Mouse (Mus musculus) brain, embryonic 18.5 days (tissue): ENCODE measurements around the gene Dnajc1.

Experiments
- DNase-seq: peaks from one replicate; pipeline ENCODE4 v3.0.0-alpha.2; 2012; ENCODE audit warnings: low read depth, low spot score

Dnajc1 gene

DNA sequence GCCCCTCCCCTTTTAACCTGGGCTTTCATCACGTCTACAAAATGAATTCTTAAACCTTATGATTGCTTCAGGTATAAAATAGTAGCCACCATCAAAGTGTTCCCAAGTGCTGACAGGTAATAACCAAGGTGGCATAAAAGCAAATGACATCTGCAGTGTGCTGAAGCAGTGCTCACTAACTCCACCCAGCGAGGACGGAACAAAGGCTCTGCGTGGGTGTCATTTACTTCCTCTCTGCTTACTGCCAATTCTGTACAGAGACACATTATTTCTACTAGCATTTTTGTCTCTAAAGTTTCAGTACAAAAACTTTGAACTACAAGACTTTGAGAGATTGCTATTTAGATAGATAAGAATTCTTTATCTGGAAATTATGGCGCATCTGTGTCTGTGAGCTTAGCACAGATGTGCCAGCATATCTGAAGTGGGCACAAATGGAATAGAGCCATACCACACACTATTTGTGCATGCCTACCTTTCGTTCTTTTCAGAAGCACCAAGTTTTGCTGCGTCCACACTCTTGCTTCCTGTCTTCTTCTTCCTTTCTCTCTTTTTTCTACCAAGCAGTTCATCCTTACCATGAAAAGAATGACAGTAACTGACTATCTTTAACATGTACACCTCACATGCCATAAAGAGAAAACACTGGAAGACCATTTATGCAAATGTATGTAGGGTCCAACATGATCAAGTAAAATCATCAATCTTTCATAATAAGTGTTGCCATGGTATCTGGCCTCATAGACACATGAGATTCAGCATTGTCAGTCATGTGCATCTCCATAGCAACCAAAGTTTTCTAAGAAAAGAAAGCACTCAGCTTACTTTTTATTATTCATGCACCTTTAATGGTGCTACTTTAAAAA, 85.0 kb downstream of the Dnajc1 start:
- DNase-seq, result no peak

DNA sequence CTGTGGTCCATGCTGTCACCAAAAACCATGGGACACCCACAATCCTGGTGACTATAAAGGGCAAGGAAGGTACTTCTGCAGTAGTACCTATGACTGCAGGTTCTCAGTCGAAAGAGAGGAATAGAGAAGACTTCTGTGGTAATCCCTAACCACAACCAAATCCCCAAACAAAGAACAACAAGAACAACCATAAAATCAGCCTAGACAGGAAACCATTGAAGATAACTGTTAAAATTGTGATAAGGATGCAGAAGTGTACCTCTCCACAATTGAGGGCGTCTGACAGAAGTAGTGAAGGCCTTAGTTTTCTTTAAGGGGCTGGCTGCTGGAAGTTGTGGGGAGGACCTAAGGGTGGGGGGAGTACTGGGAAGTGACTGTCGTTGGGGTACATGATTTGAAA, 91.7 kb downstream of the Dnajc1 start:
- DNase-seq, result no peak

DNA sequence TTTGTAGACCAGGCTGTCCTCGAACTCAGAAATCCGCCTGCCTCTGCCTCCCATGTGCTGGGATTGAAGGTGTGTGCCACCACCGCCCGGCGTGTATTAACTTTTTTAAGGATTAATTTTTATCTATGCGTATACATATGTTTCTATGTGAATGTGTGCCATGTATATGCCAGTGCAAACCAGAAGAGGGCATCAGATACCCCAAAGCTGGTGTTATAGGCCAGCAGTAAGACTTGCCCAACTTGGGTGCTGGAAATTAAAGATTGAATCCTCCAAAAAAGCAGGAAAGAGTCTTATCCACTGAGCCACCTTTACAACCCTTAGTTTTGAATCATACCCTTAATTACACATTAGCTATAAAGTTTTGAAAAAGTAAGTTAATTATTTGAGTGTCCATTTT, 107.5 kb downstream of the Dnajc1 start:
- no peak for DNase-seq

DNA sequence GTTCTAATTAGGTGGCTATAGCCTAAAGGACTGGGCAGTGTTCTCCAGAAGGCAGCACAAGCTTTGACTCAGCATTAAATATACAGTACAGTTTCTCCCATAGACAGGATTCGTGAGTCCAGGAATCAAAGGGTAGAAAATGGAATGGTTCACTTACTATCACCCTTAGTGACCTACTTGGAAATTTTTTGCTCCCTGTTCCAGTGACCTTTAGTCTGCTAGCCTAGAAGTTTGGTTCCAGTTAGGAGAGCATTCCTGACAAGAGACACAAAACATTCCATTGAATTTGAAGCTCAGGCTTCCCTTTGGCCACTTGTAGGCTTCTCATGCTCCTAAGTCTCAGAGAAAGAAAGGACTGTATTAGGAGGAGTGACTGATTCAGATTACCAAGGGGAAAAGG, 126.9 kb downstream of the Dnajc1 start:
- no peak for DNase-seq

DNA sequence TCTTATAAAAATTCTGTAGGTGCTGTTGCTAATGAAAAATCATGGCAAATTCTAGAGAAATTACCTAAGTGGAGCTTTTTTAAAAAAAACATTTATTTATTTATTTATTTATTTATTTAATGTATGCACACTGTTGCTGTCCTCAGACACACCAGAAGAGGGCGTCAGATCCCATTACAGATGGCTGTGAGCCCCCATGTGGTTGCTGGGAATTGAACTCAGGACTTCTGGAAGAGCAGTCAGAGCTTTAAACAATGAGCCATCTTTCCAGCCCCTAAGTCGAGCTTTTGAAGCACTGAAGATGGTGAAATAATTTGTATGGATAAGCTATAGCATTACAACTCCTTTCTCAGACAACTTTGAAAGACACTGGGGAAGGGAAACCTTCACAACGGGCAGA, 128.1 kb downstream of the Dnajc1 start:
- DNase-seq, result no peak

DNA sequence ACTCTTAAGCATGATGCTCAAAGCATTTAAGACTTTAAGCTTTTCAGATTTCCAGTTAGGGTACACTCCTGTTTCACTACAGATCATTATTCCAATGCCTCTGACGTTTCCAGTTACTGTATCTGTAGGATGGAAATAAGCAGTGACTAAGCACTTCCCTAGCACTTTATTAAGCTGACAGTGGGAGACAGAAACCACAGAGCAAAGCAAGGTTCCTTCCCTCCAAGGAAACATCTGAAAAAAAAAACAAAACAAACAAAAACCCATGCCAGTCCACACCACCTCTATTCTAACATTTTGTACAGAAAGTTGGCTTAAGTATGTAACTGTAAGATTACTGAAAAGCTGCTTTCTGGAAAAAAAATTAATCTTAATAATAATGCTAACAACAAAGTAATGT, 130.3 kb downstream of the Dnajc1 start:
- DNase-seq, result no peak

DNA sequence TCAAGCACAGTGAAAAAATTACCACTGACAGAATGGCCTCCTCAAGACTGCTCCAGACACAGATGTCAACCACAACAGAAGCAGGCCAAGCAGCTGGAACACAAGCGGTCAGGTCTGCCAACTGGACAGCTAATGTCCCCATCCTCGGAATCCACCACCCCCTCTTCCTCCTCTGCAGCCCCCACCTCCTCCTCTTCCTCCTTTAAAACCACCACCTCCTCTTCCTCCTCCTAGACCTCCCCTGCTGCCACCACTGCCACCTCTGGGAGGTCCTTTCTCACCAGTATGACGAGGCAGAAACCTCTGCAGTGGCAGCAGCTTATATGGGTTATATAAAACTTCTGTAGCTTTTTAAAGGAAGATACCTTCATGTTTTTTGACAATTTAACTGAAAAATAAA, 143.4 kb downstream of the Dnajc1 start:
- no peak for DNase-seq

DNA sequence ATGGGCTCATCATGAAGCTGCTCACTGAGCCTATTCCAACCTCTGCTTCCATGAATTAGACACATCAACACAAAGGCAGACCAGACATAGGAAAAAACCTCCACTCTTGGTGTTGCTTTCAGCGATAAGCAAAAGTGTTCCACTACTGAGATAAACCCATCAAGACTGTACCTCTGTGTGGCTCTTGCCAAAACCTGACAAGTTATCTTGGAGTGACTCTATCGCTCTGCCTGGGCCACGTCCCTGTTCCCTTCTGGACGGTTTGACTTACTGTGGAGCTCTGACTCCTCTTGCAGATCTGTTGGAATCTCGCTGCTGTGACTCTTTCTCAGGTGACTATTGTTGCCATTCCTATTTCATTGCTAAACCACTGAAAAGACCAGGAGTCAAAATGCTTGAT, 157.1 kb downstream of the Dnajc1 start:
- DNase-seq, result no peak

DNA sequence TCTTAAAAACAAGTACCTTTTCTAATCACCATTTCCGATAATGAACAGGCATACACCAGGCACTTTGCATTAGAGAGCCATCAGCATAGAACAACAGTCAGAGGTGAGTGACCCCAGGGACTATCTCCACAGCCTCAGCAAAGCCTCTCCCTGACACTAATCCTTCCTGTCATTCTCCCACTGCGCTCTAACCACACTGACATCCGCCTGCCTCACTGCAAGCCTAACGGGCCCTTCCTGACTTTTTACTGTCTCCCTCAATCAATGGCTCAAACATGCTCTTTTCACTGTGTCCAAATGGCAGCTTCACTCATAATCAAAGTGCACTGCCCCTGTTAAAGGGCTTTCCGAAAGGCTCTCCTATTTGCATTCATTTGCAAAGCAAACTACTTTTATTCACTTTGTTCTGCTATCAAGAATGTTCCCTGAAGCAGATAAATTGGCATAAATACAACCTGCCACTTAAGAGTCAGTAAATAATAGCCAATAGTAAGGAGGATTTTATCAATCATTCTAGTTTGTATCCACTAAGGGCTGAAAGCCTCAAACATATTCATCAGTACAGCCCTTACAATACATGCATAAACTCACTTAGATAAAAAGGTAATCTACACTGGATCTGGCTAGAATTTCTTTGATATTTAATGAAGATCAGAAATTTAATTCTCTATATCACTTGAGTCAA, 159.6 kb downstream of the Dnajc1 start:
- DNase-seq, result no peak

DNA sequence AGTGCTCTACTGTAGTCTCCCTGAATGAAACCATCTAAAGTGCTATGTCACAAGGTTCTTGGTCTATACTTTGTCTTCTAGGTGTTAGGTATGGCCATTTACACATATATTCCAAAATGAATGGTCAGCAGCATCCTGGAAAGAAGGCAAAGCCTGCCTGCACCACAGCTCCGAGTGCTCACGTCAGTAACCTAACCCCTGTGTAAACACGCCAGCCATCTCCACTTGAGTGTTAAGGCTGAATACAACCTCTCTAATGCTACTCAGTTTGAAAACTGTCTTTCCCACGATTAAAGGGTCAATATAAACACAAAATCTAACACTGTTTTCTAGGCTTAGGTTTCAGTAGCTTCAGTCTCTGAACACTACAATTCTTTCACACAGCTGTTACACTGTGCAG, 161.5 kb downstream of the Dnajc1 start:
- DNase-seq, result no peak

DNA sequence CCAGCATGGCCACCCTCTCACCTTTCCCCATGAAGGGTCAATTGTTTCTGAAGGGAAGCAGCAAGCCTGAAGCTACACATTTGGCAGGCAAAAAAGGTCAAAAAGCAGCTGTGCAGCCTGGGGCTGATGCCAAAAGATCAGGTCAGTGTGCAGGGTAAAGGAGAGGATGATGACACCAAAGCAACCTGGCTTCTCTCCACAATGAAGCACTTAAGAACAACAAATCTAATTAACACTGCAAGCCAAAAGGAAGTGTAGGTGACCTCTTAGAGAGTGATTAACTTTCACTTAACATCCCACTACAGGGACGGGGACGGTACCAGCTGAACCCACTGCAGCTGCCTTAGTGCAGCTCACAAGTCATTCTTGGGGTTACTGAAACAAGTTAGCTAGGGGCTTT, 163.4 kb downstream of the Dnajc1 start:
- DNase-seq, result no peak

DNA sequence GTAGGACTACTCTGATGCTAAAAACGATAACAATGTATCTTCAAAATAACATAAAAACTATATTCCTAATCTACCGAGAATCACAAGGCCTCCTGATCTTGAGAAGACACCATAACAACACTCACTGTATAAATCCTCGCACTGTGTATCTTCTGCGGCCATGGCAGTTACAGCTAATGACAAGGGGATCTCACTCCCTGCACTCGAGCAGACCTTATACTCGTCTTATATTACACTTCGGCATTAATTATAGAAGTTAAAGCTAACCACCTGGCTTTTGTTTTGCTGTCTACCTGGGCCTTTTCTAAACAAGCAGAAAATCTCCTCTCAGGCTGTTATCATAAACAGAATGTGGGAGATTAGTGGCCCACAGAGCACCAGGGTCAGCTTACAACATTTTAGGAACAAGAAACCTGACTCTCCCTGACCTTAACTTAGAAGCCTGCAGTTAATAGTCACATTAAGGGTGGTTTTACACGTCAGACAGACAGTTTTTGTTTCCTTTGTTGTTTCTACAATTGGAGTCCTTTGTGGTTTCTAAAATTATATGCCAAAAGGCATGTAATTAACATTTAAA, 164.1 kb downstream of the Dnajc1 start:
- DNase-seq, result no peak

DNA sequence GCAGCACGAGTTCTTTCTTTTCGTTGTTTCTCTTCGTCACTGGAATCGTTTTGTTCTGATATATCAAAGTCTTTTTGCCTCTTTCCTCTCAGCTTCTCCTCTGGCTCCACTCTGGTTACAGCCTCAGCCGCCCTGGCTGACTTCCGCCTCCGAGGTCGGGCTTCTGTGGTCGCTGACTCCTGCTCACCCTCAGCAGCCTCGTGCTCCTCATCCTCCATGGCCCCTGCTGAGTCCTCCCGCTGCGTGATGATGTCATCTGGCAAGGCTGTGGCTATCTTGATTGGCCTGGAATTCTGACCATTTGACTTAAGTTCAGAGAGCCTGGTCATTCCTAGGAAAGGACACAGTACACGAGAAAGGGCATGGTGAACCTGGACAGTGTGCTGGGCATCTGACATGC, 173.1 kb downstream of the Dnajc1 start:
- no peak for DNase-seq

DNA sequence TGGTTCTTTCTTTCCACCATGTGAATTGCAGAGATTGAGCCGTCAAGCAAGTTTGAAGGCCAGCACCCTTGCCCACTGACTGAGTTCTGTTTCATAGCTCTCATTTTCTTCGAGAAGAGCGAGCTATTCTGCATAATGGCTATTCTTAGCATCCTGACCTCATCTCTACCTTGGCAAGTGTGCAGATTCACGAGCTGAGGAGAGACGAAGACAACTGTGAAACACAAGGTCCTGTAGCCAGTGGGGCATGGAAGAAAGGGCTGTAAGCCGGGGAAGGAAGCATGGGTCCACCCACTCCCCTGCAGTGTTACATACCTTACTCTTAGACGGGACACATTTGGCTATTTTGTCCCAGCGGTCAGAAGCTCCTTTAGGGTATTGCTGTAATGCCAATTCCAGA, 173.5 kb downstream of the Dnajc1 start:
- DNase-seq, result no peak

DNA sequence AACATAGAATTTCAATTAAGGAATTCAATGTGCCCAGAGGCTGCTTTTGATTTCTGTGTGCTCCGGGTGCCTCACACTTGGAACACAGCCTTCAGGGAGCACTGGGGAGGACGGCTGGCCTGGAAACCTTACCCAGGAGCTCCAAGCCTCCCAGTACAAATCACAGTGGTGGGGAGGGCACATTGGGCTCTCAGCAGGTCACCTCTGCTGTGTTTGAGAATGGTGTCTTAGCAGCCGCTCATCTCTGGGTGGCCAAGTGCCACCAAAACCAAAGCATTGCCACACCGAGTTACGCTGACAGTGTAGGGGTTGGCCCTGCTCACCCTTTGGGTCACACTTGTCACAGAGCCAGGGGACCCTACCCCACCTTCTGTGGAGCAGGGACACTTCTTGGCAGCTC, 174.1 kb downstream of the Dnajc1 start:
- DNase-seq, result no peak

DNA sequence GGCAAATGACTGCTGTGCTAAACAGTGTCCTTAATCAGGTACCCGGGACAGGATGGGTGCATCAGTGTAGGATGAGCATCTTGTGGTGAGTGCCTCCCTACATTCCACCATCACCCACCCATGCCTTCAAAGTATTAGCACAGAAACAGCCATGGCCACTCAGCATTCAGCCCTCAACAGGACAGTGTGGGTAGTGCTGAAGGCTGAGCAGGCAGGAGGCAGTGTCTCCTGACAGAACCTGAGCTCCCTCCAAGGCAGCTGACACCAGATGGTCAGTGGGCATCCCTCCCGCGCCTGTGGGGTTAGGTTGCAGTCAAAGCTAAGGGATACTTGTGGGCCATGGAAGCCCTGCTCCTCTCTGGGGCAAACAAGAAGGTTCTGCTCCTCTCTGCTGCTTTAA, 174.8 kb downstream of the Dnajc1 start:
- DNase-seq, result no peak

DNA sequence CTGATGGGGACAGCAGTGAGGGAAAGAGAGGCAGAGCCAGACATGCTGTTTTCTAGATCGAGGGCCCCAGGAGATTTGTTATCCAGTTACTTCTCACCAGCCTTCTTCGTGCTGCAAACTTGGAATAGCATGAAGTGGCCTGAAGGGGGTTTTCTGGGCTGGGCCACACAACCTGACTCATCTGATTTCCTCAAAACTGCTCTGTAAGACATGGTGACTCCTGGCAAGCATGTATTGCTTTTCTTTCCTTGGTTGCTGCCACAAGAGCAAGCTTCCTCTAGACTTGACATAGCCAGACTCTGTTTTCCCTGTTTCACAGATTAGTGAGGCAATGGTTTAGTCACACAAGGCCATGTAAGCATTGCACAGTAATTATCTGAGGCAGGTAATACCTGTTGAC, 178.6 kb downstream of the Dnajc1 start:
- no peak for DNase-seq

DNA sequence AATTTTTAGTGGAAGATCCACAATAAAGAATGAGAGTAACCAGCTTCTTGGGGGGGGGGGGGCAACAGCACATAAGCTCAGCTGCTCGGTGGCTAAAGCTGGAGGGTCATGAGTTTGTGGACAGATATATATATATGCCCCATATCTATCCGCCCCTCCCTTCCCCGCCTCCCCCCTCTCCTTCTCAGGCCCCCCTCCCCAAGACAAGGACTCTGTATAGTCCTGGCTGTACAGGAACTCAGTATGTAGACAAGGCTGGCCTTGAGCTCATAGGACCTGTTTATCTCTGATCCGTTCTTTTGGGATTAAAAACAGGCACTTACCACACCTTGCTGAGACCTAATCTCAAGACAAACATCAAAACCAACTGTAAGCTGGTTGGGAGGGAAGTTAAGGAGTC, 182.7 kb downstream of the Dnajc1 start:
- no peak for DNase-seq

DNA sequence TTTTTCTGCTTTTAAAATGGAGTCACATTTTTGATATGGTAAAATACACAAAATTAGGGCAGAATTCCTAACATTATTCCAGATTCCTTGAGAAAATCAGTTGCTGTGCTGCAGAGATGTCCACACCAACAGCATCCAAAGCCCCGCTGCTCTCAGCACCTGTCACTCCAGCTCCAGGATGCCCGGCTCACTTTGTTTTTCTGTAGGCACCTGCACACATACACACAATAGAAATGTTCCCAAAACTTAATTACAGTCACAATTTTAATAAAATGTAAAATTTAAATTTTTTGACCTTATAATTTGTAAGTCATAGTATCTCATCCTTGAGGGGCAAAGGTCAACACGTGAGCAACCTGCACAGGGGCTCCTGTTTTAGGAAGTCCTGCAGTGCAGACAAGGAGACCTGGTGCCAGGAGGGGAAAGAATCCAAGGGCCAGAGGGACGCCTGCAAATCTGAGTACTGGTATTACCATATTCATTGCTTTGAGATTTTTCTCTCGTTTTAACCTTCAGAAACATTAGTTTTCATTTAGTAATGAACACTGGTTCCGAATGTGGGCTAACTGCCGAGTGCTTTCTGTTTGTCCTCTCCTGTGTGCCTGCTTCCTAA, 183.3 kb downstream of the Dnajc1 start:
- DNase-seq, result no peak

DNA sequence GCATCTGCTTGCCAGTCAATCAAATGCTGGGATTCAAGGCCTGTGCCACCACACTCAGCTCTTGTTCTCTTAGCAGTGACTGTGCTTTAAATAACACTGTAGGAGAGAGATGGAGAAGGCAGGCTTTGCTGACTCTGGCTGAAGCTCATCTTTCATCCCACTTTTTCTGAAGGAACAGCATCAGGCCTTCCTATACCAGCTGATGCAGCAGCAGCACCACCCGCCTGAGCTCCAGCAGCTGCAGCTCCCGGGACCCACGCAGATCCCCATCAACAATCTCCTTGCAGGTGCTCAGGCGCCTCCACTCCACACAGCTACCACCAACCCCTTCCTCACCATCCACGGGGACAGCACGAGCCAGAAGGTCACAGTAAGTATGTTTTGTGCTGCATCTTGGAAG, 184.1 kb downstream of the Dnajc1 start:
- DNase-seq, result no peak

DNA sequence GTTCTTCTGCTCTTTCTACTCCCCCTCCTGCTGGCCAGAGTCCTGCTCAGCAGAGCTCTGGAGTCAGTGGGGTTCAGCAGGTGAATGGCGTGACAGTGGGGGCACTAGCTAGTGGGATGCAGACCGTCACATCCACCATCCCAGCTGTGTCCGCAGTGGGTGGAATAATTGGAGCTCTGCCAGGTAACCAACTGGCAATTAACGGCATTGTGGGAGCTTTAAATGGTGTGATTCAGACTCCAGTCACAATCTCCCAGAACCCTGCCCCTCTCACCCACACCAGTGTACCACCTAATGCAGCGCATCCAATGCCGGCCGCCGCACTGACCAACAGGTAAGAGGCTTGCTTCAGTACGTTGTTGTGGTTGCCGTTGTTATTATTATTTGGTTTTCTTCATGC, 185.8 kb downstream of the Dnajc1 start:
- no peak for DNase-seq

DNA sequence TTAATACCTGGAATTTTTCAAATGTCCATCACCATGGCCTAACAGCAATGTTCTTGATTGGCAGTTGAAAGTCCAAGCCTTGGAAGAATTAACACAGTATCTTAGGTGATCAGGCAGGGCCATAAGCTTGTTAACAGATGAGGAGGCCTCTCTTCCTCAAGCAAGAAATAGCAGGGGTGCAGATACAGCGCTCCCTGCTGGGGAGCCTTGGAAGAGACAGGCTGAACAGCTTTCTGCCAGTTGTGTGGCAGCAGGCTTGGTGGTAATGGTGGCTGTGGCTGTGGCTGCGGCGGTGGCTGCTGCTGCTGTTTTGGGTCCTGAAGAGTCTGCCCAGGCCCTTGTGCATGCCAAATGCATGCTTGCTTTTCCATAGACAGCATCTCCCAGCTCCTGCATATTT, 187.5 kb downstream of the Dnajc1 start:
- DNase-seq, result no peak

DNA sequence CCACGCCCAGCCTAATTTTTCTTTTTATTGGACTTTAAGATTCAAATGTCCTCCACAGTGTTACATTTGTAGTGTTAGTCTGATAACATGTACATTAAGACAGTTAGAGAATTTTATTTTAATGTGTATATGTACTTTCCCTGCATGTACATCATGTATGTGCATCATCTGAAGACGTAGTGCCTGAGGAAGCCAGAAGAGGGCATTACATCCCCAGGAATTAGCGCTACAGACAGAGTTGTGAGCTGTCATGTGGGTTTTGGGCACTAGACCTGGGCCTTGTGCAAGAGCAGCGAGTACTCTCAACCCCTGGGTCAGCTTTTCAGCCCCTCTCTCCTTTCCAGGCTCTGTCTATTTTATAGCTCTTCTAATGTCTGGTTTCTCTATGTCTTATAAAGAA, 189.7 kb downstream of the Dnajc1 start:
- DNase-seq, result no peak
